Mouse (Mus musculus): ENCODE measurements at regions not wholly inside any gene's neighbourhood (a gene's known extent, or its start where the extent isn't known, plus 50 kb on each side); places are given as distances from the start of the nearest gene placed in this dataset.
"Not testable (repeated sequence)": the region's sequence is repeated elsewhere in the genome, so short reads cannot be mapped to it uniquely, and the experiment has no call there.

DNA sequence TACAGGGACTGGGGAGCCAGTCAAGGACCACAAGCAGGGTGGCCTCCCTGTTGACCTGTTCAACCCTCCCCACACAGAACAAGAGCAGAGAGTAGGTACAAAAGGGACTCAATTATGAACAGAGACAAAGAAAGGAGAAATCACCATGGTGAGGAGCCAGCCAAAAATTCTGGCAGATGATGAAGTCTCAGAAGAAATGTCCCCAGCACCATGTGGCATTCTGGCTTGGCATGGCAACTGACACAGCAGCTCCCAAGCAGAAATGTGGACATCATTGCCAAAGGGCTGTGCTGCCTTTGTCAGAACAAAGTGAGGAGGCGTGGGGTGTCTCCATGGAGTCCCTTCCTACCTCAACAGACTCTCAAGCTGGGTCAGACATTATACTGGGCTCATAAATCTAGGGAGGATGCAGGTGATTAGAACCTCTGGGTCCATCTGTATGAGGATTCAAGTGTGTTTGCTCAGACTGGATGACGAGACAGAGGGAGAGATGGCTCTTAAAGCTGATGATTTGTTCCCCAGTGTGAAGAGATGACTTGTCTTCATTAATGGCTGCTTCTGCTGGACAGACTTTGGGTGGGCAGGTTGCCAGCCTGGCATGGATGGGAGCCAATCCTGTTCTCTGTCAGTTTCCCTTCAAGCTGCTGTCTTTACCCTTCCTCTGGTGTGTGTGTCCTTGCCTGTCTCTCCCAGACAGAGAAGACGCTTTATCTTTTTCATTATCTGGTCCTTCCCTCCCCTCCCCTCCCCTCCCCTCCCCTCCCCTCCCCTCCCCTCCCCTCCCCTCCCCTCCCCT, 120.5 kb upstream of the Fhl2 start:
- 33% methylated on average over 3 of the region's 3 CpGs for WGBS
- H3K27me3 ChIP-seq (ENCODE audit: control insufficient read depth, insufficient read depth, low read length) = no peaks in the 10 kb centered on the region
- H3K27ac ChIP-seq (ENCODE audit: low read depth, low read length) = no peak overlapping the region
- H3K4me1 ChIP-seq (ENCODE audit: control insufficient read depth, insufficient read depth, low read length) = no peaks in the 10 kb centered on the region
- no peaks in the 10 kb centered on the region for H3K36me3 ChIP-seq (ENCODE audit: control insufficient read depth, insufficient read depth, low read length)
- no peaks in the 10 kb centered on the region for H3K9me3 ChIP-seq (ENCODE audit: control insufficient read depth, low read length)
- no peak overlapping the region for H3K4me2 ChIP-seq (ENCODE audit: low read depth, low read length)
- ATAC-seq (ENCODE audit: low read depth) = peak; percentile 93
- no peak overlapping the region for H3K9ac ChIP-seq (replicated peaks; ENCODE audit: low read depth, low read length)
- no peak overlapping the region for H3K4me3 ChIP-seq (ENCODE audit: low read depth, low read length)

DNA sequence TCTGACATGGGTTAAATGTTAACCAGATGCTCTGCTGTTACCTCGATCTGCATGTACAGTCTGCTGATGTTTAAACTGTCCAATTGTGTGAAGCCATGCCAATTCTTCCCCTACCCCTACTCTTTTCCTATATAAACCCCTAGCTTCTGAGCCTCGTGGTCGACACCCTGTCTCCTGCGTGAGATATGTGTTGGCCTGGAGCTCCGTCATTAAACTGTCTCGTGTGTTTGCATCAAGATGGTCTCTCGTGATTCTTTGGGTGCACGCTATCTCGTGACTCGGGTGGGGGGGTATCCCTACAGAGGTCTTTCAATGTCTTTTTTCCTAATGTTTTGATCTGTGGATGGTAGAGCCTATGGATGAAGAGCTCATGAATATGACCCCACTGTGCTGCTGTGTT, 110.9 kb upstream of the Nck2 start:
- ATAC-seq (ENCODE audit: low read depth); H3K4me2 ChIP-seq (ENCODE audit: low read depth, low read length); H3K4me1 ChIP-seq (ENCODE audit: control insufficient read depth, insufficient read depth, low read length); H3K36me3 ChIP-seq (ENCODE audit: control insufficient read depth, insufficient read depth, low read length); H3K4me3 ChIP-seq (ENCODE audit: low read depth, low read length); H3K9me3 ChIP-seq (ENCODE audit: control insufficient read depth, low read length); H3K9ac ChIP-seq (replicated peaks; ENCODE audit: low read depth, low read length); H3K27ac ChIP-seq (ENCODE audit: low read depth, low read length); H3K27me3 ChIP-seq (ENCODE audit: control insufficient read depth, insufficient read depth, low read length): not testable (repeated sequence)
- WGBS = 95% methylated on average over 10 of the region's 10 CpGs

GRCm38 (mm10) chr1:43337168-43337784, 107.1 kb upstream of the Nck2 start:
- Histone ChIP-seq H3K27ac (ENCODE audit: low read depth, low read length) (no peak overlapping the region), H3K27me3 (ENCODE audit: control insufficient read depth, insufficient read depth, low read length) (no peaks in the 10 kb centered on the region), H3K36me3 (ENCODE audit: control insufficient read depth, insufficient read depth, low read length) (no peaks in the 10 kb centered on the region), H3K4me2 (ENCODE audit: low read depth, low read length) (no peak overlapping the region), H3K4me3 (ENCODE audit: low read depth, low read length) (no peak overlapping the region), H3K9me3 (ENCODE audit: control insufficient read depth, low read length) (no peaks in the 10 kb centered on the region), H3K9ac (replicated peaks; ENCODE audit: low read depth, low read length) (no peak overlapping the region), H3K4me1 (ENCODE audit: control insufficient read depth, insufficient read depth, low read length) (no peaks in the 10 kb centered on the region)
- no peak for ATAC-seq (ENCODE audit: low read depth)
- 81% methylated on average over 3 of the region's 3 CpGs for WGBS

GRCm38 (mm10) chr1:43338096-43338915, 106.1 kb upstream of the Nck2 start:
- H3K27me3 ChIP-seq (ENCODE audit: control insufficient read depth, insufficient read depth, low read length) = no peaks in the 10 kb centered on the region
- no peak overlapping the region for H3K4me3 ChIP-seq (ENCODE audit: low read depth, low read length)
- H3K4me1 ChIP-seq (ENCODE audit: control insufficient read depth, insufficient read depth, low read length) = no peaks in the 10 kb centered on the region
- H3K9me3 ChIP-seq (ENCODE audit: control insufficient read depth, low read length) = no peaks in the 10 kb centered on the region
- no peak overlapping the region for H3K4me2 ChIP-seq (ENCODE audit: low read depth, low read length)
- H3K36me3 ChIP-seq (ENCODE audit: control insufficient read depth, insufficient read depth, low read length) = no peaks in the 10 kb centered on the region
- no peak overlapping the region for H3K27ac ChIP-seq (ENCODE audit: low read depth, low read length)
- 68% methylated on average over 6 of the region's 6 CpGs for WGBS
- no peak for ATAC-seq (ENCODE audit: low read depth)
- H3K9ac ChIP-seq (replicated peaks; ENCODE audit: low read depth, low read length) = no peak overlapping the region

DNA sequence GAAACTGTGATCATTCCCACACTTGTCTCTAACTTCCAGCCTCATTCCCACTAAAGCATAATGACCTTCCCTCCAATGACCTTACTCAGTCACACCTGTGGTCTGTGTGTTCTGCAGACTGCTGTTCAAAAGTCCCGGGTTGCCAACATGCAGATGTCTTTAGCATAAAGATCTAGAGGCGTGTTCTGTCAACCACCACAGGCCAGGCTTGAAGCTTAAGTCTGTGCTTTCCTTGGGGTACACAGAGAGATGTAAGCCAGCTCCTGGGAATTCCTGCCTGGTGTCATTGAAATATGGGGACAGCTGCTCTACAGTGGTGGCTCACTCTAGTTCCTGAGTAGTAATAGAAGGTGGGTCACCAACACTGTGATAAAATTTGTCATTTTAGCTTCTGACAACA, 101.5 kb upstream of the Nck2 start:
- Histone ChIP-seq H3K9ac (replicated peaks; ENCODE audit: low read depth, low read length) (no peak overlapping the region), H3K4me1 (ENCODE audit: control insufficient read depth, insufficient read depth, low read length) (no peaks in the 10 kb centered on the region), H3K9me3 (ENCODE audit: control insufficient read depth, low read length) (no peaks in the 10 kb centered on the region), H3K36me3 (ENCODE audit: control insufficient read depth, insufficient read depth, low read length) (no peaks in the 10 kb centered on the region), H3K4me3 (ENCODE audit: low read depth, low read length) (no peak overlapping the region), H3K27me3 (ENCODE audit: control insufficient read depth, insufficient read depth, low read length) (no peaks in the 10 kb centered on the region), H3K27ac (ENCODE audit: low read depth, low read length) (no peak overlapping the region), H3K4me2 (ENCODE audit: low read depth, low read length) (no peak overlapping the region)
- ATAC-seq (ENCODE audit: low read depth) = no peak
- 86% methylated on average over 2 of the region's 2 CpGs for WGBS

DNA sequence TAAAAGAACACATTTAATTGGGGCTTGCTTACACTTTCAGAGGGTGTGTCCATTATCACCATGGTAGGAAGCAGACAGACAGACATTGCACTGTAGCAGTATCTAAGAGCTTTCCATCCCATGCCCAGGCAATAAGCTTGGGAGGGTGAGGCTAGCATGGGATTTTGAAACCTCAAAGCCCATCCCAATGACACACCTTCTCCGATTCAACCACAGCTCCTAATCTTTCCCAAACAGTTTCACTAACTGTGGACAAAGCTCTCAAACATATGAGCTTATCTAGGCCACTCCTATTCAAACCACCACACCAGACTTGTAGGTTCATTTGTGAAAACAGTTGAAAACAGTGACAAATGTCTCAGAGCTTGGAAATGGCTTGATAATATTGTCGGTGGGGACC, 101.0 kb upstream of the Nck2 start:
- Histone ChIP-seq H3K36me3 (ENCODE audit: control insufficient read depth, insufficient read depth, low read length) (no peaks in the 10 kb centered on the region), H3K27me3 (ENCODE audit: control insufficient read depth, insufficient read depth, low read length) (no peaks in the 10 kb centered on the region), H3K27ac (ENCODE audit: low read depth, low read length) (no peak overlapping the region), H3K4me3 (ENCODE audit: low read depth, low read length) (no peak overlapping the region), H3K9ac (replicated peaks; ENCODE audit: low read depth, low read length) (no peak overlapping the region), H3K4me2 (ENCODE audit: low read depth, low read length) (no peak overlapping the region), H3K4me1 (ENCODE audit: control insufficient read depth, insufficient read depth, low read length) (no peaks in the 10 kb centered on the region), H3K9me3 (ENCODE audit: control insufficient read depth, low read length) (no peaks in the 10 kb centered on the region)
- ATAC-seq (ENCODE audit: low read depth) = no peak
- WGBS = 85% methylated on average over 2 of the region's 2 CpGs

DNA sequence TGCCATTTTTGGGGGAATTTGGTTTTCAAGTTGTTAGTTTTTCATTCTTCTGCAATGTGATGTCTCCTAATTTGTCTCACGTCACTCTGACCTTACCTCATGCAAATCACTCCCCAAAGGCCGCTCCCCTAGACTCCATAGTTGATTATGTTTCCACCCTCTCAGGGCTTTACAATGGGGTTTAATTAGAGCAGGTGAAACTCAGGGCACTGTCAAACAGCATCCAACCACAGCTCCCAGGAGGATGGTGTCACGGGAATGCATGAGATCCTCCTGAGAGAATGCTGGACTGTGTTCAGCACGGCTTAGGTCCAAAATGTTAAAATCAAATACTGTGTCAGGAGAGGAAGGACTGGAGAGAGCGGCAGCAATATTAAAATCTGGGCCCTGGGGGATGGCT, 100.4 kb upstream of the Nck2 start:
- Histone ChIP-seq H3K4me2 (ENCODE audit: low read depth, low read length) (no peak overlapping the region), H3K9ac (replicated peaks; ENCODE audit: low read depth, low read length) (no peak overlapping the region), H3K4me3 (ENCODE audit: low read depth, low read length) (no peak overlapping the region), H3K4me1 (ENCODE audit: control insufficient read depth, insufficient read depth, low read length) (no peaks in the 10 kb centered on the region), H3K9me3 (ENCODE audit: control insufficient read depth, low read length) (no peaks in the 10 kb centered on the region), H3K27ac (ENCODE audit: low read depth, low read length) (no peak overlapping the region), H3K36me3 (ENCODE audit: control insufficient read depth, insufficient read depth, low read length) (no peaks in the 10 kb centered on the region), H3K27me3 (ENCODE audit: control insufficient read depth, insufficient read depth, low read length) (no peaks in the 10 kb centered on the region)
- 67% methylated on average over 5 of the region's 5 CpGs for WGBS
- ATAC-seq (ENCODE audit: low read depth) = no peak

DNA sequence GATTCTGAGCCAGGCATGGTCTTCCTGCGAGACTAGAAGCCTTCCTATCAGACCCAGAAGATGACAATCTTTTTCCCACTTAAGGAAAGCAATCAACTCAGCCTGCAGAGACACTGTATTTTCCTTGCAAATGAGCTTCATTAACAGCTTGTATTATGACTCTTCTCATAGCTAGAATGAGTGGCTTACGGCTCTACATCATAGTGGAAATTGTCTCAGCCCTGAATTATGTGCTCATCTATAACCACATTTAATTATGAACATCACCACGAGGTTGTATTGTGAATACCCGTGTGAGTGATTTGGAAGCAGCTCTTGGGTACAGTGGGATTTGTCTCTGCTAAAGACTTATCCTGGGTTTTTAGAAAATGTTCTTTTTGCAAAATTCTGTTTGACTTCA, 97.2 kb upstream of the Nck2 start:
- no peak overlapping the region for H3K4me2 ChIP-seq (ENCODE audit: low read depth, low read length)
- no peak overlapping the region for H3K9ac ChIP-seq (replicated peaks; ENCODE audit: low read depth, low read length)
- no peak overlapping the region for H3K4me3 ChIP-seq (ENCODE audit: low read depth, low read length)
- H3K9me3 ChIP-seq (ENCODE audit: control insufficient read depth, low read length) = no peaks in the 10 kb centered on the region
- H3K36me3 ChIP-seq (ENCODE audit: control insufficient read depth, insufficient read depth, low read length) = no peaks in the 10 kb centered on the region
- 54% methylated on average over 4 of the region's 4 CpGs for WGBS
- no peaks in the 10 kb centered on the region for H3K27me3 ChIP-seq (ENCODE audit: control insufficient read depth, insufficient read depth, low read length)
- H3K4me1 ChIP-seq (ENCODE audit: control insufficient read depth, insufficient read depth, low read length) = no peaks in the 10 kb centered on the region
- ATAC-seq (ENCODE audit: low read depth) = peak; percentile 65
- no peak overlapping the region for H3K27ac ChIP-seq (ENCODE audit: low read depth, low read length)

DNA sequence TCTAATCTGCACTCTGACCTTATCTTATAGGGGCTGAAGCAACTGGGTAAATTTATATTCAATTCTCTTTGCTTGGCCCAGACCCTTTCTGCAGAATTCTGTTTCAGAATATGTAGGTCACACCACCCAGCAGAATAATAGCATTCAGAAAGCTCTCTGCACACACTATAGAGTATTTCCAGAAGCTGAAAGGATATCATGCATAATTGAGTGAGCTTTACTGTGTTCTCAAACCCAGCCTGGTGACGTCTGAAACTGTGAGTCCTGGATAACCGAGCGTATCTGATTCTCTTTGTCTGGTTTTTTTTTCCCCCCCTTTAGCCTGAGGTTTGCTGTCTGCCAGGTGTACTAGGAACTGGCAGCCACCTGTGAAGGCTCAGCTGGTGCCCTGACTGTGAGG, 94.4 kb upstream of the Nck2 start:
- no peak overlapping the region for H3K27ac ChIP-seq (ENCODE audit: low read depth, low read length)
- H3K4me3 ChIP-seq (ENCODE audit: low read depth, low read length) = no peak overlapping the region
- 62% methylated on average over 3 of the region's 3 CpGs for WGBS
- H3K9me3 ChIP-seq (ENCODE audit: control insufficient read depth, low read length) = no peaks in the 10 kb centered on the region
- no peaks in the 10 kb centered on the region for H3K4me1 ChIP-seq (ENCODE audit: control insufficient read depth, insufficient read depth, low read length)
- no peaks in the 10 kb centered on the region for H3K27me3 ChIP-seq (ENCODE audit: control insufficient read depth, insufficient read depth, low read length)
- H3K9ac ChIP-seq (replicated peaks; ENCODE audit: low read depth, low read length) = no peak overlapping the region
- ATAC-seq (ENCODE audit: low read depth) = no peak
- no peak overlapping the region for H3K4me2 ChIP-seq (ENCODE audit: low read depth, low read length)
- no peaks in the 10 kb centered on the region for H3K36me3 ChIP-seq (ENCODE audit: control insufficient read depth, insufficient read depth, low read length)

All from neural tube, embryonic 14.5 days (tissue).